Mouse (Mus musculus): ENCODE measurements around the gene Ssr1. TPM values are rescaled to one million over a fixed set of nuclear protein-coding genes. Genes with fewer than 3 reads are reported as not detected.

Gene Ssr1
- polyA plus RNA-seq, 1 experiment, result 70.7 TPM

DNA sequence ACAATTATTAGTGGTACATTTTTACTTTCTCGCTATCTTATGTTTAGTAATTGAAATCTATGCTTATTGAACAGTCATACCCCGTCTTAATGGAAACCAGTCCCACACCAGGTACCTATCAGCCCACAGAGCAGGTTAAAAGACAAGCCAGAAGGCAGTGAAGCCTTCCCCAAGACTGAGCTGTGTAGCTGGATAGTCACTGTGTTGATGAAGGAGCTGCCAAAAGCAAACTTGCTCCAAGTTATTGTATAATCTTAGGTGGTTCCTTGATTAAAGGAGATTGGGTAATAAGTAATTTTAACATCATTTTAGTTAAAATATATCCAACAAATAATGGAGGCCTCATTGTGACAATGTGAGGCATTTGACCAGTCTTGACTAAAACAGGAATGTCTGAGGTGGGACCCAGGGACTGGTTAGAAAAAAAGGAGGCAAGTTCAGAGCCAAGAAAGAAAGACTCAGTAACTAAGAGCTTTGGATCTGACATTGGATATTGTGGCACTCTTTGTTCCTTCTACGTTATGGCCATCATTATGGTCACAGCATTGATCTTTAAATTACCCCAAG, 74.2 kb downstream of the Ssr1 start:
- no peaks in the 10 kb centered on the region for H3K27me3 ChIP-seq (ENCODE audit: control insufficient read depth, insufficient read depth, insufficient read length)
- H3K4me3 ChIP-seq (ENCODE audit: insufficient read depth, poor library complexity, severe bottlenecking), result no peak overlapping the region
- TF ChIP-seq FOSL1 (IDR thresholded peaks at IDR 0.05; ENCODE audit: insufficient read depth, low read length, poor library complexity, severe bottlenecking) (no peak), MAX (IDR thresholded peaks at IDR 0.05) (no peak), USF1 (IDR thresholded peaks at IDR 0.05; ENCODE audit: low read depth) (no peak), CTCF (IDR thresholded peaks at IDR 0.05; ENCODE audit: control insufficient read depth, insufficient read depth, insufficient read length) (no peak), MYOD1 (IDR thresholded peaks at IDR 0.05; ENCODE audit: control insufficient read depth, insufficient read length, low read depth) (no peak), MYOG (IDR thresholded peaks at IDR 0.05; ENCODE audit: control insufficient read depth, extremely low read depth, insufficient read length) (no peak), CEBPB (IDR thresholded peaks at IDR 0.05; ENCODE audit: low read depth) (no peak)
- H3K36me3 ChIP-seq (ENCODE audit: control insufficient read depth, insufficient read depth), result peaks cover 57% of the 10 kb centered on the region
- peaks cover 1% of the 10 kb centered on the region for H3K79me3 ChIP-seq (ENCODE audit: low read depth)
- H3ac ChIP-seq (ENCODE audit: control insufficient read depth, insufficient read length, low read depth), result no peak overlapping the region
- H3K79me2 ChIP-seq (ENCODE audit: control insufficient read depth, insufficient read depth), result no peaks in the 10 kb centered on the region

DNA sequence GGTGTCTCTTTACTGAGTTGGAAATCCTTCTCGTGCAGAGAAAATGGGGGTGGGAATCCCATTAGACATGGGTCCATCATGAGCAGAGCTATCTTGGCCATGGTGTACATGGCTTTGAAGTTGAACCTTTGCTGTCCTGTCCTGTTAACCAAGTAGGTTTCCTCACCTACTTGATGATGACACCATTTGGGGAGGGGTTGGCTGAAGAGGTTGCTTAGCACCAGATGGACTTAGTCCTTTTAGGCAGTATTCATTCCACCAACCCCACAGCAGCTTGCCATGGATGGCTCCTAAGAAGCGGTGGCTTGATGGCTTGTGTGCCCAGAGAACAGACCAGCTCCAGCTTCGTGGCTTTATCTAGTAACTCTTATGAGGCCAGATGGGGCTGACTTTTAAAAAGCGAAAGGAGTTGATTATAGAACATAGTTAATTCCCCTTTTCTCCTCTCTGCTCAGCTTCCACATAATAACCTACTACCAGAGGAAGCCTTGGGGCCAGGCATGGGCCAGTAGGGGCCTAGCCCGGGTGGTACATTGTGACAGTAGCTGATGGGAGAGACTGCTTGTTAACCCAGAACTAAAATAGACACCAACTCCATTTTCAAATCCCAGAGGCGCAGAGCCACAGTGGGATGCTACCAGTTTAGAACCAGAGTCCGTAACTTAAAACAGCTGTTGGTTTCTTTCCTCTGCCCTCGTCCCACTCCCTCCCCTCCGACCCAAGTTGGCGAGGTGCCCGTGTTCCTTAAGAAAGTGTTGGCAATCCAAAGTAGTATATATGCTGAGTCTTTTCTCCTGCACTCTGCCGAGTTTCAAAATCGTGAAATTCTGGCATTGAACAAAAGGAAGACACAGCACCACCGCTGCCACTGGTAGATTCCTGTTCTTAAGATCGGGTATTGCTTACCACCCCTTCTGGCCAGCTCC, 75.4 kb downstream of the Ssr1 start:
- H3K36me3 ChIP-seq (ENCODE audit: control insufficient read depth, insufficient read depth), result peaks cover 63% of the 10 kb centered on the region
- H3K79me2 ChIP-seq (ENCODE audit: control insufficient read depth, insufficient read depth), result no peaks in the 10 kb centered on the region
- H3K4me3 ChIP-seq (ENCODE audit: insufficient read depth, poor library complexity, severe bottlenecking), result no peak overlapping the region
- peaks cover 1% of the 10 kb centered on the region for H3K79me3 ChIP-seq (ENCODE audit: low read depth)
- H3ac ChIP-seq (ENCODE audit: control insufficient read depth, insufficient read length, low read depth), result no peak overlapping the region
- no peaks in the 10 kb centered on the region for H3K27me3 ChIP-seq (ENCODE audit: control insufficient read depth, insufficient read depth, insufficient read length)
- no peak for TF ChIP-seq MYOG (IDR thresholded peaks at IDR 0.05; ENCODE audit: control insufficient read depth, extremely low read depth, insufficient read length)
- no peak for TF ChIP-seq USF1 (IDR thresholded peaks at IDR 0.05; ENCODE audit: low read depth)
- TF ChIP-seq CTCF (IDR thresholded peaks at IDR 0.05; ENCODE audit: control insufficient read depth, insufficient read depth, insufficient read length), result no peak
- TF ChIP-seq FOSL1 (IDR thresholded peaks at IDR 0.05; ENCODE audit: insufficient read depth, low read length, poor library complexity, severe bottlenecking), result no peak
- no peak for TF ChIP-seq CEBPB (IDR thresholded peaks at IDR 0.05; ENCODE audit: low read depth)
- no peak for TF ChIP-seq MAX (IDR thresholded peaks at IDR 0.05)
- no peak for TF ChIP-seq MYOD1 (IDR thresholded peaks at IDR 0.05; ENCODE audit: control insufficient read depth, insufficient read length, low read depth)

Other genes starting within 250 kb of the Ssr1 start
- gene Rreb1, start 215.8 kb downstream of the Ssr1 start, polyA plus RNA-seq (2012; fragmentation: generic; extraction: Trizol), result 6.0 TPM
- gene Riok1, start 42.8 kb upstream of the Ssr1 start, polyA plus RNA-seq (2012; fragmentation: generic; extraction: Trizol), result 11.8 TPM
- gene Cage1, start 42.9 kb upstream of the Ssr1 start, polyA plus RNA-seq (2012; fragmentation: generic; extraction: Trizol), result 0.09 TPM
- not detected for gene Dsp, start 157.1 kb upstream of the Ssr1 start, polyA plus RNA-seq (2012; fragmentation: generic; extraction: Trizol)
- 10.2 TPM for gene Snrnp48, start 210.7 kb upstream of the Ssr1 start, polyA plus RNA-seq (2012; fragmentation: generic; extraction: Trizol)